Mouse (Mus musculus) MEL (cell line): ENCODE results near the gene Slfn9.

Experiments used
- KAT2A ChIP-seq: conservative IDR thresholded peaks from 2 replicates; pipeline ENCODE4 v1.6.1; 2012; ENCODE audit warnings: low read depth, low read length, improper control_type of control experiment, inconsistent platforms
- RAD21 ChIP-seq: IDR thresholded peaks from 2 replicates; pipeline ENCODE4 v1.6.1; 2011; ENCODE audit warnings: mild to moderate bottlenecking, low read depth, low read length, improper control_type of control experiment

DNA sequence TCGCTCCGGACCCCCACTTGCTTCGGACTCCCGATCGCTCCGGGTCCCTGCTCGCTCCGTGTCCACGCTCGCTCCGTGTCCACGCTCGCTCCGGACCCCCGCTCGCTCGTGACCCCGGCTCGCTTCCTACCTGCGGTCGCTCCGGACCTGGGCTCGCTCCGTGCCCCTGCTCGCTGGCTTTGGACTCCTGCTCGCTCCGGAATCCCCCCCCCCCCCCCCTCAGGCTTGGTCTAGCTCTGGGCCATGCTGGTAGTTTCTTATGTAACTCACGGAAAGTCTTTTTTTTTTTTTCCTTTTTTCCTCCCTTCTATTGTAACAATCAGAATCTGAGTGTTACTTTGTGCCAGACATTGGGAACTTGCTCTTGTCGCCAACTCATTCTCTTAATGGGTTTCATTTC lies 58.4 kb downstream of the Slfn9 start:
- TF ChIP-seq KAT2A (no peak), RAD21 (no peak)
